Mouse (Mus musculus) cerebellum, adult (tissue): ENCODE results near the gene Kif9.

Source experiments
- ATAC-seq: cut with Nextera tagmentation; 2 replicates; pipeline ENCODE4 v1.9.2; 2017; ENCODE audit warnings: mild to moderate bottlenecking, moderate library complexity, mixed read lengths; ENCODE audit not compliant: insufficient number of reproducible peaks, low FRiP score, low TSS enrichment

Kif9 gene

GRCm38 (mm10) chr9:110476124-110477091, at the start of gene Kif9, which contains the start of gene Klhl18:
Gene Kif9 (plus strand): TSS chr9:110476958.
Gene Klhl18 (minus strand): TSS chr9:110476694.
- peak; percentile 95 for ATAC-seq

DNA sequence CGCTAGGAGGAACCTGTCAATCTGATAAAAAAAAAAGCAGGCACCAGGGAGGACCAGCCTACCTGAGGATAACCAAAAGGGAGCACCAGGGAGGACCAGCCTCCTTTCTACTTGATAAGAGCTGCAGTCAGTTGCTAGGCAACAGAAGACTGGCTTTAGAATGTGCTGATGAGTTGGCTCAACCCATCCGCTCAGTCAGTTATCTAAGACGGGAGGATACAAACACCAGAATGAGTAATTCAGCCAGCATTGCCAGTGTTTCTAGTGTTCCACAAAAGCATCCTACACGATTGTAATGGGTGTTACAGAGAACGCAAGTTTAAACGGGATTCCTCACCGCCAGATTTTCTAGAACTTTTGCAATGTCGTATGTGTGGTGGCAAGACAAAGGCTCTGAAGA, 45.5 kb upstream of the Kif9 start:
- ATAC-seq, result no peak

DNA sequence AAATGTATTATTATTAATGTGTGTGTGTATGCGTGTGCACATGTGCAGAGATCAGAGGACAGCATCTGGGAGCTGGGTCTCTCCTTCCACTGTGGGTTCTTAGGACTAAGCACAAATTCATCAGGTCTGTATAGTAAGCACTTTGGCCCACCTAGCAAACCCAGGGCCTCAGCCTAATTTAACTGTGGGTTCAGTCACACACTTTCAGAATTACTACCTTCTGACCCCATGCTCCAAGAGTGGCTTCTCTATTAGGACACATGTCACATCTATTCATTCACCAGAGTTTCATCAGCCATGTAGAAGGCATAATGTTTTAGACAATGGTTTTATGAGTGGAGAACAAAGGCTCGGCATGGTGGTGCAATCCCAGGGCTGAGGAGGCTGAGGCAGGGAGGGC, 43.7 kb upstream of the Kif9 start:
- no peak for ATAC-seq

- ATAC-seq, result no peak
These were observed 40.7 kb upstream of the Kif9 start for GRCm38 (mm10) chr9:110436041-110436440.

GRCm38 (mm10) chr9:110440049-110440448, 36.7 kb upstream of the Kif9 start:
- no peak for ATAC-seq

- ATAC-seq, result no peak
These were observed 36.2 kb upstream of the Kif9 start for GRCm38 (mm10) chr9:110440559-110440958.

DNA sequence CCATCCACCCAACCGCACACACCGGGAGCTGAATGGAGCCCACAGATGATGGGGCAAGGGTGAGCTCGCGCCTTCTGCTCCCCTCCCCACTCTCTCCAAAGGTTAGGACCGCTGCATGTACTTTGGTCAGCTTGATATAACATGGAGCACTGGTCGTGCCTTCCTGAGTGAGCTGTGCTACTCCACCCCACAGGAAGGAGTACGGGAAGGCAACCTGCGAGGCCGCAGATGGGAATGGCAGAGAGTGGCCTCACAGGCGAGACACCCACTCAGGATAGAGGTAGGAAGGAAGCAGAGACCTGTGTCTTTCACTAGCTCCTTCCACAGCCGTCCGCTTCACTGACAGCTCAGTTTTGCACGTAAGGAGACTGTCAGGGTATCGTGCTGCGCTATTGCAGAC, 28.4 kb upstream of the Kif9 start:
- no peak for ATAC-seq

GRCm38 (mm10) chr9:110448857-110449617, 27.7 kb upstream of the Kif9 start:
- ATAC-seq, result peak; percentile 58; the same call in 1 of the 2 replicates

- ATAC-seq, result no peak
These were observed 24.2 kb upstream of the Kif9 start for GRCm38 (mm10) chr9:110452523-110452922.

DNA sequence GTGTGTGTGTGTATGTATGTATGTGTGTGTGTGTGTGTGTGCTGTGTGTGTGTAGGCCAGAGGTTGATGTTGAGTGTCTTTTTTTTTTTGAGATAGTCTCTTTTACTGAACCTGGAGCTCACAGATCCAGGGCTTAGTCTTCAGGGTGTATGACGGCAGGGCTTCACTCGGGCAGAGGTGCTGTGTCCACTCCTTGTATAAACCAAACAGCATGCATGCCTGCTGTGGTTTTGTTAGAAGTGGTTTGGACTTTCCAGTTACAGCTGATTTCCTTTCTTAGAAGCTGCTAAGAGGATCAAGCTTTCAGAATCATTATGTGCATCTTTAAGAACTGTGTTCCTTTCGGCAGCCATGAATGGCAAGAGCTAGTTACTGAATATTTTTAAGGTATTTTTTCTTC, 18.8 kb upstream of the Kif9 start:
- ATAC-seq, result no peak

GRCm38 (mm10) chr9:110459145-110459727, 17.5 kb upstream of the Kif9 start:
- ATAC-seq, result no peak

- no peak for ATAC-seq
These were observed 15.6 kb upstream of the Kif9 start for GRCm38 (mm10) chr9:110460884-110461815.

- no peak for ATAC-seq
These were observed 14.4 kb upstream of the Kif9 start for GRCm38 (mm10) chr9:110462321-110462720.

DNA sequence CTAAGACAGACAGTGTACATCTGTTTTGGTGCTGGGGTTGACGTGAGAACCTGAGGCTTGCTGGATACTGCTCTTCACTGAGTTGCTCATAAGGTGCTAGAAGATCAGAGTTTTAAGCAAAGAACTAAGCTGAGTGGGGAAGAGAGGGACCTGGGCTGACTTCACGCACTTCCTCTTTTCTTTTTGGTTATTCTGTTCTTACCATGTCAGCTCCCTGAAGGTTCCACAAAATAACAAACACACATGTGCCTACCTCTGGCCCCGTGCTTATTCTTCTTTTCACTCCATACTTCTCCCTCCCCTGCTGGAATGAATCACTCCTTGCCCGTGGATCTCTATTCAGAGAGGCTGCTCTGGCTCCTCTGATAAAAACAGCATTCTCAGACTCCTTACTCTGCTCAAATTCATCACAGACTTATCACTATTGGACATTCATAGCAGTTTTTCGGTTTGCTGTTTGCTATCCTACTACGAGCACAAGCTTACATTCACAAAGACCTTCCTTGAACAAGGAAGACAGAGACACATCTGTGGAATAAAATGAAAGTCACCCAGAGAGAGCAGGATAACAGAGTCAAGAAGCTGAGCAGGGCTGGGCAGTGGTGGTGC, 12.7 kb upstream of the Kif9 start:
- ATAC-seq, result no peak

- ATAC-seq, result no peak
These were observed 11.4 kb upstream of the Kif9 start for GRCm38 (mm10) chr9:110465336-110465735.

DNA sequence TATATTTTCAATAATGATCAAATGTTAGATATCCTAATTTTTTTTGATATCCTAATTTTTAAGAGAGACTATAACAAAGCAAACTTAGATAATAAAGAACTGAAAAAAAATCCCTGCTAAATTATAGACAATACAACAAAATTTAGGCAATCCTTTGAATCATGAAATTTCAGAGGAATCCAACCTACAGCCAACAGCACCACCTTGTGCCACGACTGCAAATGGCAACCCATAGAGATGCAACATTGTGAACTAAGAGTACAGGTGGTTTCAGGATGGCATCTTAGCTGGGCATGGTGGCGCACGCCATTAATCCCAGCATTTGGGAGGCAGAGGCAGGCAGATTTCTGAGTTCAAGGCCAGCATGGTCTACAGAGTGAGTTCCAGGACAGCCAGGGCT, 10.6 kb upstream of the Kif9 start:
- ATAC-seq, result no peak

DNA sequence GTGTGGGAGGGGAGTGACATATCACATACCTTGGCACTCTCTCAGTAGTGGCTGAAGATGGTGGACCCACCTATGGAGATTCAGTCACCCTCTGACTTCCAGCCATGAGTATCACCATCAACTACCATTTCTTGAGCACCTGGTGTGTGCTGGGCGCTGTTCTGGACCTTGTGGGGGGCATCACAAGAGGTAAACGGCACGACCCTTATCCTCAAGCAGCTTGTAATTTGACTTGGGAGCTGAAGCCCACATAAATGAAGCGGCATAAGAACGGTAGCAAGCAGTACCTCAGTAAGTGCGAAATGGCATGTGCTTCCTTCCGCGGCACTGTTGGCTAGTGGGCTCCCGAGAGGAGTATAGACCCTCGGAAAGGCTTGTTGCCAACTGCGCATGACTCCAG, 1.2 kb downstream of the Kif9 start:
- ATAC-seq, result no peak

DNA sequence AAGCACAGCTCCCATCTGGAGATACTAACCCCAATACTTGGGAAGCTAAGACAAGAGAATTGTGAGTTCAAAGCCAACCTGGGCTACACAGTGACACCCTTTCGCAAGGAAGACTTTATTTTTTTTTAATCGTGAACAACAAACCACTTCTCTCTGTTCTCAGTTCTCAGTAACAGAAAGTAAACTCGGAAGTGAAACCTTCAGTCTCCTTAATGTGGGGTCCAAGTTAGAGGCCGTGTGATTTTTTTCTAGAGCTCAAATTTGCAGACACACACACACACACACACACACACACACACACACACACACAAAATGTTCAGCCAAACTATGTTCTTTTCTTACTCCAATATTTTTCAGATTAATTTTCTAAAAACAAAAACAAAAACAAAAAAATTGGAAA, 1.9 kb downstream of the Kif9 start:
- no peak for ATAC-seq

- no peak for ATAC-seq
These were observed 12.1 kb downstream of the Kif9 start for GRCm38 (mm10) chr9:110488841-110489240.
